Mouse (Mus musculus): ENCODE data around the gene Gm11444. TPM values are rescaled to one million over a fixed set of nuclear protein-coding genes. Genes with fewer than 3 reads are reported as not detected.

Gm11444 gene
- total RNA-seq, 2 experiments from 2014 or later, result not detected

DNA sequence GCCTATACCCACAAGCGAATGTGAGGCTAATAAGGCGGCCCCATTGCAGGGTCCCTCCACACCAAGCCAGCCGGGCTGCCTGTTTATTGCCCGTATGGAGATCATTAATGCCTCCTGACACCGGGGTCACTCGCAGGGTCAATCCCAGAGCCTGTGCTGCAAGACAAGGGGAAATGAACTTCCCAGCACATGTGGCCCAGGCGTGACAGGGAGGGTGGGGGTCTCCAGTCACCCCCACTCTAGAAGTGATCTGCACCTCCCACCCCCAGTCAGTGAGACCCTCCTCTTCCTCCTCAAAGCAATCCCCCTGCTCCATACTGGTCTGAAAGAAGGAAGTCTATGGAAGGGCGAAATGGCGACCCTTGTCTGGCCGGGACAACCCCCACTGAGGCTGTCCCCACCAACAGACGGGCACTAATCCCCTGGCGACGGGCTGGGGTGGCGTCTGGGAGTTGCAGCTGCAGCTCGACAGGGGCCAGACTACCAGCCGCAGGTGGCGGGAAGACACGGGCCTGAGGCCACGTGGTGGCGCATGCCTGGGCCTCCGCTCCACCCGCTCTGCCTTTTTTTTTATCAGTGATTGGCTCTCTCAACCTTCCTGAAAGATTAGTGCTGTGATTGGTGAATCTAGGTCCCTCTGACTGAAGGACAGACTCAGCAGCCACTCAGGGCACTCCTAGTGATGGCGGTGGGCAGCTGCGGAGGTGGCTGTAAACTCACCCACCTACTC is 26.1 kb upstream of the Gm11444 start:
- intact Hi-C loops (cut with DNase I), result no loop called here
- DNase-seq (ENCODE audit: low spot score in 2 of 2), result no peak

DNA sequence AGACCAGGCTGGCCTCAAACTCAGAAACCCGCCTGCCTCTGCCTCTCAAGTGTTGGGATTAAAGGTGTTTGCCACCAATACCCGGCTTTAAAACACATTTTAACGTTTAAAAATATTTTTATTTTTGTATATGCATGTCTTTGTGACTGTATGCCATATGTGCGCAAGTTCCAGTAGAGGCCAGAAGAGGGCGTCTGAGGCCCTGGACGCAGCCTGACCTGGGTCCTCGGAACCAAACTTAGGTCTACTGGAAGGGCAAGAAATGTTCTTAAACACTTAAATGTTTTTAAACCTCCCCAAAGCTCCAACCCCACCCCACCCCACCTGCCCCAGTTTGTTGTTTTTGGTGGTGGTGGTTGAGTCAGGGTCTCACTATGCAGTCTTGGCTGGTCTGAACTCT is 14.2 kb upstream of the Gm11444 start:
- DNase-seq (ENCODE audit: low spot score in 2 of 2), result no peak
- intact Hi-C loops (cut with DNase I), result no loop called here

DNA sequence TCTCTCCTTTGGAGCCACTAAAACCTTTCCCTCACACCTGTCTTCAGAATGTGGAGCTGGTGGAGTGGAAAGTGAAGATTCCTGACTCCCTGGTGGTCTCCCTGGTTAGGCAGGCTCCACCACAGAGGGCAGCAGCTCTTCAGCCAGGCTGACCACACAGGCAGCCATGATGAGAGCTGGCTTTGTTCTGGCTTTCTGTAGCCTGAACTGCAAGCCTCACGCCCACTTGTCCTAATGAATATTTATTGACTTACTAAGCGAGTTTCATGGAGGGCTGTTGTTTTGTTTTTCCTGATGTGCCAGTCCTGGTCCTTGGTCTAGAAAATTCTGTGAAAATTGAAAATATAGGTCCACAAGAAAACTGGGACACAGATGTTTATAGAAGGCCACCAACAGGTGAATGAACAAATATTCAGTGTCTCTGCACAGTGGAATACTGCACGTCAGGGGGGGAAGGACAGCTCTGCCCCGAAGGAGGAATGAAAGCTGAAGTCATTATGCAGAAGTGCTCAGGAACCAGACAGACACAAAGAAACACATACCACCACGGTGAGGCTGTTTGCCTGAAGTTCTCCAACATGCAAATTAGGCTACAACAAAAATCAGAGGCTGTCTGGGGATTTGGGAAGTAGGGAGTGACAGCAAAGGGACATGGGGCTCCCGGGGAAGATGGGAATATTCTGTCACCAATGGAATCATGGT is 8.0 kb upstream of the Gm11444 start:
- intact Hi-C loops (cut with DNase I), result no loop called here
- no peak for DNase-seq (ENCODE audit: low spot score in 2 of 2)

DNA sequence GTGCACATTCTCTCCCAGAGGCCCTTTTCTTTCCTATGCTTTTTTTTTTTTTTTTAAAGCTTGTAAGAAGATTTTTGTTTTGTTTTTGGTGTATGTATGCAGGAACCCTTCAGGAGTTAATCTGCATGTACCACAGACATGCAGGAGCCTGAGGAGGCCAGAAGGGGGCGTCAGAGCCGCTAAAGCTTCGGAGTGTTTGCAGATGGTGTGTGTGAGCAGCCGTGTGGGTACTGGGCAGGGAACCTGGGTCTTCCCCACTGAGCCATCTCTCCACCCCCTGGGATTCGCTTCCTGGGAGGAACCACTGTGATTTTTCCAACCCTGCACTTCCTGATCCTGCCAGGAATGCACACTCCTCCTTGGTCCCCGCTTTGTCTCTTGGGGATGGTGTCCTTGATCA is 625 bp upstream of the Gm11444 start:
- DNase-seq (ENCODE audit: low spot score in 2 of 2), result no peak
- intact Hi-C loops (cut with DNase I), result no loop called here

DNA sequence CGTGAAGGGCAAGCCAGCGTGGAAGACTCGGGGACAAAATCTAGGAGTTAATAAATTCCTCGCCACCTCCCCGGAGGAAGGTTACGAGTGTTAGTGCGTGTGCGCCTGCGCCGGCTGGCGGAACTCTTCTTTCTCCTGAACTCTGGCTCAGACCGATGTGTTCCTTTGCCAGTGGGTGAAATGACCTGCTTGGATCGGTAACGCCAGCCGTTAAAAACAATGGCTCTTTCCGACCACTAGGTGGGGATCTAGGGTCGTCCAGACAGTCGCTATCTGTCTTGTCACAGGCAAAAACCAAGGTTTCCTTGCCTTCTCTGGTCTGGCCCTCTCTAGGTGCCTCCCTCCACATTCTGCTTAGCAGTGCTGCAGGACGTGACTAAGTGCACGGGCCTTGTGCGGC is 1.1 kb downstream of the Gm11444 start:
- intact Hi-C loops (cut with DNase I), result loop anchor here (2.0 kb wide), 1 partner anchor 124 kb away; no protein-coding TSS in a partner anchor
- DNase-seq (ENCODE audit: low spot score in 2 of 2), result peak in 1 of 2 experiments; percentile 75

DNA sequence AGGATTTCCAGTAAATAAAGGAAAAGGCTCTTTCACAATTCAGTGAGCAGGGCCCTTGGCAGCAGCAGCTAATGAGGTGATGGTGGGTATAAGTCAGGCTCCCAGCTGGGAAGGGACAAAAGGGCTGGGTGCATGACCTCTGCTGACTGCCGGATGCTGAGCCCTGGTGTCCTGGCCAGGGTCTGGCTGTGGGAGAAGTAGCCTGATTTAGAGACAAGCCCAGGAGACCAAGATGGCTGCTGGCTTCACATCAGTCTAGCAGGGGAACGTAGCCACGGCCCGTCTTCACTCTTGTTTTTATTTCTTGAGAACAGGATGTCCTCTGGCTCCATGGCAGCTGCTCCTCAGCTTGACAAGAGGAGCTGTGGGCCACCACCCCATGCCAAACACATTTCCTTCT is 3.6 kb downstream of the Gm11444 start:
- intact Hi-C loops (cut with DNase I), result no loop called here
- DNase-seq (ENCODE audit: low spot score in 2 of 2), result no peak

DNA sequence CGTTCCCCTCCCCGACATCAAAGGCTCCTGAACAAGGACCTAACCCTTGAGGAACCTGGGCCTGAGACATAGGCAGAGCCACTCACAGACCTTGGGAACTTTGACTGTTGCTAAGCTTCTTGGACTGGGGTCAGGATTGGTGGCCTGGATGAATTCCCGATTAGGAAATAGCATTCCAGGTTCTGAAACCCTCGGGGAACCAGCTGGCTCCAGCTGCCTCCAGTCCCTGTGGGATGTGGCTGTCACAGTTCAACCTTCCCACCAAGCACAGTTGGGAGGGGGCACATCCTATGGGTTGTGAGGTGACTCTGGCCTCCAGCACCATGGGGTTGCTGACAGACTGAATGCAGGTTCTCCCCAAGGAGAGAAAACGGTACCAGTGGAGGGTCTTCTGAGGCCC is 4.2 kb downstream of the Gm11444 start:
- DNase-seq (ENCODE audit: low spot score in 2 of 2), result no peak
- intact Hi-C loops (cut with DNase I), result loop anchor here (2.0 kb wide), 1 partner anchor 221 kb away; no protein-coding TSS in a partner anchor

DNA sequence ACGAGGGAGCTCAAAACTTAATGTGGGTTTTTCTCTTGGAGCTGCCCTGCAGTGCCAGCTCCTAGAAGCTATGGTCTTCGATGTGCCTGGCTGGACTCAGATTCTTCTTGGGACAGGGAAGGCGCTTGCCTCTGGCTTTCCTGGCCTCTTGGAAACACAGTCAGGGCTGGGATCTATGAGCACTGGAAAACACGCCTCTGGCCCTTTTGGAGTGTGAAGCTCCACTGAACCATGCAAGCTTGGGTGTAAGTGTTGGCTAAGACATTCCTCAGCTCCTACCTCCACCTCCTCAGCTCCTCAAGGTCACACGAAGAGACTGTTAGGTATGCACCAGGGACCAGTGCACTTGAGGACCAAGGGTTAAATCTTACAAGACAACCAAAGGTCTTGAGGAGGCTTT is 5.2 kb downstream of the Gm11444 start:
- no peak for DNase-seq (ENCODE audit: low spot score in 2 of 2)
- intact Hi-C loops (cut with DNase I), result loop anchor here (2.0 to 5.0 kb wide), 5 partner anchors 222 to 463 kb away; no protein-coding TSS in a partner anchor

DNA sequence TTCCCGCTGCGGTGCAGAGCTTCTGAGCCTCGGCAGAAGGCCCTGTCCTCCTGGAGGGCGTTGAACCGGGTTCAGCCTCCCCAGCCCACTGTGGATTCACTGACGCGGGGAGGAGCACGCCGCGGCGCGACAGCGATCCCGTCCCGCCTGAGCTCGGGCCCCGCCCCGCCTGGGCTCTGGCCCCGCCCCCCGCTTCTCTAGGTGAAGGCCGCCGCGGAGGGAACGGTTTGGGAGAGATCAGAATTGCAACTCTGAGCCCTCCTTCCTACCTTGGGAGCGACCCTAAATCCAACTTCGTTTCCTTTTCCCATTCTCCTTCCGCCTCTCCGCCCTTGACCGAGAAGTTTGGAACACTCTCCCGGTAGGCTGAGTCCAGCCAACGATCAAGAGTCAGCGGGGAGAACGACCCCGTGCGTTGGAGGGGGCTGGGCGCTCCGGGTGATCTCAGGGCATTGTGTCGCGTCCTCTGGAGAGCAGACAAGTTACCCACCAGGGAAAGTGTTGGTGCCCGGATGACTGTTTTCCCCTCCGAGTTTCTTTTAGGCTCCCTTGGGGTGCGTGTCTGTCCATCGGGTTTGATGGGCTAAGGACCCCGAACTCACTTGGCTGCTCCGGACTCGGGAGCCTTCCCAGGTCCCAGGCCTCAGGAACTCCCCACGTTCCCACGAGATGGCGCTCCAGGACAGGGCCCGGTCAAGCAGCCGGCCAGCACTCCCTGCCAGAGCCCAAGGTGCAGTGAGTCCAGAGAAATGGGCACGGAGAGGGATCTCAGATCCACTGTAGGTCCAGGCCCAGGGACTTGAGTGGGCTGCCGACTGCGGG is 5.8 kb downstream of the Gm11444 start:
- intact Hi-C loops (cut with DNase I), result loop anchor here (2.0 to 5.0 kb wide), 5 partner anchors 222 to 462 kb away; no protein-coding TSS in a partner anchor
- DNase-seq (ENCODE audit: low spot score in 2 of 2), result peak; percentile 69 to 70

DNA sequence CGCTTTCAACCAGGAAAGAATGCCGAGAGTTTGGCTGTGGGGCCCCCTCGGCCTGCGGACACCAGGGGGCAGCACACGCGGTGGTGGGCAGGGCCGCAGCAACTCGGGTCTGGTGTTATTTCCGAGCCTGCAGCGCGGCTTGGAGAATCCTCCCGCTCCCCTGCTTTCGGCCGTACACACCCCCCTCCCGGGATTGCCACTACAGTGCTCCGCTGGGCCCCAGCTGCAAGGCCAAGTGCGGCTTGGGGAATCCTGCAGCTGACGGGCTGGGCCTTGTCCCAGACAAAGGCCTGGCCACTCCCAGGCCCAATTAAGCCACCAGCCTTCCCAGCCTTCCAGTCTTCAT is 6.8 kb downstream of the Gm11444 start:
- intact Hi-C loops (cut with DNase I), result loop anchor here (5.0 kb wide), 4 partner anchors 326 to 461 kb away; no protein-coding TSS in a partner anchor

DNA sequence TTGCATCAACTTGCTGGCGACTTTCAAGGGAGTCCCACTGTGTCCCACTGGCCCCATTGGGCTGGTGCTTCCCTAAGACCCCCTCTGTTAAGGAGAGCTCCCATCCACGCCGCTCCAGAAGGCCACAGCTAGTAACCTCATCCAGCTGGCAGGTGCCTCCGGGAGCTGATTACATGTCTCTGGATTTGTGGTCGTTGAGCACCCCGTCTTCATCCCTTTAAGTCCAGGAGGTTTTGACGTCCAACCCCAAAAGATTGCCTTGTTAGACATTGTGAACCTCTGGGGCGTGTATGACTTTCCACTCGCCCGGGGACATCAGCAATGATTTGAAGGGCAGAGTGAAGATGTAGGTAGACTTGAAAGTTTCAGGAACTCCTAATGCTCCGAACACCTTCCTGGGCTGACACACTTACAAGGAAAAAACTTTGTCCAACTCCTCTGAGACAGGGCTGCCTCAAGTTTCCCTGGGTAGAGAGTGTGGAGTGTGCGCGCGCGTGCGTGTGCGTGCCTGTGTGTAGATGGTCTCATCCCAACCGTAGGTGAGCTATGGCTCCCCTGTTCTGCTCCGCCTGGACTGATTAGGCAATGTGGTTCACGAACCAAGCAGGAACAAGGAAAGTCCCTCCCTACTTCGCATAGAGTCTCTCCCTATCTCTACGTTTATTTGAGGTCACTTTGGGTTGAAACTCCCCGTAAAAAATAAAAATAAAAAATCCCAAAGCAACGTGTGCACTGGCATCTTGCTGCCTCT is 7.4 kb downstream of the Gm11444 start:
- intact Hi-C loops (cut with DNase I), result loop anchor here (5.0 kb wide), 4 partner anchors 325 to 460 kb away; no protein-coding TSS in a partner anchor
- no peak for DNase-seq (ENCODE audit: low spot score in 2 of 2)

More for the DNA sequence above, 6.8 kb downstream of the Gm11444 start:
- DNase-seq (ENCODE audit: low spot score in 2 of 2), result no peak

DNA sequence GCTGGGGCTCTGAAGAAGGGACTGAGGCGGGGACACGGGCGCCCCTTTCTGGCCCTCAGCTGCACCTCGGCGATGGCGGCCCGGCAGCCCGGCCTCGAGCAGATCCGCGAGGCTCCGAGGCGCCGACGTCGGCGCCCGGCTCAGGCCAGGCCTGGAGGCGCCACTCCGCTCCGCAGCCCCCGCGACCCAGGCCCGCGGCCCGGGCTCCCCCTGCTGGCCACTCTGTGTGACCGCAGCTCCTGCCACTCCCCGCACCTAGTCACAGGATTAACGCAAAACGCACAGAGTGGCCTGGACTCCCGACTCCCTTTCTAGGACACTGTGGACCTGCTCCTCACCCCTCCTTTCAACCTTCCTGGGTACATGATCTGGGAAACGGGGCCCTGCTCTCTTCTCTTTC is 8.2 kb downstream of the Gm11444 start:
- DNase-seq (ENCODE audit: low spot score in 2 of 2), result peak in 1 of 2 experiments; percentile 42
- intact Hi-C loops (cut with DNase I), result loop anchor here (5.0 kb wide), 4 partner anchors 325 to 460 kb away; no protein-coding TSS in a partner anchor

DNA sequence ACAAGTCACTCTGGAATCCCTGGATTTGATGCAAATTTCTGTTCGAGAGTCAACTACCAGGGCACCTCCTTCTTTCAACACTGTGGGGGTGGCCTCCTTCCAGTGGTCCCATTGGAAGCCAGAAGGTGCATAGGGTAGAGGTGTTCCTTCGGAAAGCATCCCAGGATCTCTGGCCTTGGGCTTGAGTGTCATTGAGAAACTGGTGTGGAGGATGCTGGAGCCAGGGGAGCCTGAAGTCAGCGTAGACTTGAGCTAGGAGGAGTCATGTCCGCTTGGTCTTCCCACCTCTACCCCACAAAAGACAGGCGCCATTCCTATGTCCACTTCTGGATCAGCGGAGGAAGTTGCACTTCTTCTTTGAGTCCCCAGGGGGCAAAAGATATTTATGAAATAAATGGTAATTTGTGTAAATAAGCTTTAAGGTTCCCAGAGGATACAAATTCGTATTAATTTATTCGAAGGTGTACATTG is 8.9 kb downstream of the Gm11444 start:
- intact Hi-C loops (cut with DNase I), result loop anchor here (5.0 kb wide), 4 partner anchors 324 to 459 kb away; no protein-coding TSS in a partner anchor
- DNase-seq (ENCODE audit: low spot score in 2 of 2), result no peak

DNA sequence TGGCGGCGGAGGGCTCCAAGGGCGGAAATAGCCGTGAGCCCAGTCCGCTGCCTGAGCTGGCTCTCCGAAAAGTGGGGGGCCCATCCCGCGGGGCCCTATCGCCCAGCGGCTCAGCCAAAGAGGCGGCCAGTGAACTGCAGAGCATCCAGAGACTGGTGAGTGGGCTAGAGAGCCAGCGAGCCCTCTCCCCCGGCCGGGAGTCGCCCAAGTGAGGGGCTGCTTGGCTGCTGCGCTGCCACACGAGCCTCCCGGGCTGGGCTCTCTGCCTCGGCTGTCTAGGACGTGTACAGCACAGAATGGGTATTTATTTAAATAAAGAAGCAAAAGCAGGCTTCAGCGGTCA is 9.4 kb downstream of the Gm11444 start:
- DNase-seq (ENCODE audit: low spot score in 2 of 2), result no peak
- intact Hi-C loops (cut with DNase I), result loop anchor here (5.0 kb wide), 4 partner anchors 323 to 458 kb away; no protein-coding TSS in a partner anchor

DNA sequence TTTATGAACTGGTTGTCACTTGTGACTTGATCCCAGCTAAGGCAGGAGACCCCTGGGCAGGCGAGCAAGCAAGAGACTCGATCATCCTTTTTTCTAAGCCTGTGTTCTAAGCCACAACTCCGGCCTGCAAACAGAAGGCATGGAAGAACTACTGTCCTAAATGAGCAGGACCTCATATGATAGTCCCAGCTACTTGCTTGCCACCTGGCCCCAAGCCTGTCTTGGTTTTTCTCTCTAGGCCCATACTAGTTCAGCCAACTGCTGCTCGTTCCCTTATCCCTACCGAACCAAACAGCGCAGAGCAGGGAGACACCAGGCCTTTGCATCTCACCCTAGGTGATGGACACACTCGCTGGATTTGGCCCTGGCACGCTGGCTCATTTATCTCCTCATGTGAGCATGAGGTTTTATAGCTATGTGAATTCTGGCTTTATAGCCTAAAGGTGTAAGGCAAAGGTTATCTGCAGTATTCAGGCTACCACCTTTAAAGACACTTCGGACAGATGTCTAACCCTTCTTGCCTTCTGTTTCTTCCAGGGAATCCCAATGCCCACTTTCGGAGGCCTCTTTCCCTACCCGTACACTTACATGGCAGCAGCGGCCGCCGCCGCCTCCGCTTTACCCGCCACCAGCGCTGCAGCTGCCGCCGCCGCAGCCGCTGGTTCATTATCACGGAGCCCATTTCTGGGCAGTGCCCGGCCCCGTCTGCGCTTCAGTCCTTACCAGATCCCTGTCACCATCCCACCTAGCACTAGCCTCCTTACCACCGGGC is 9.9 kb downstream of the Gm11444 start:
- intact Hi-C loops (cut with DNase I), result loop anchor here (5.0 kb wide), 4 partner anchors 323 to 458 kb away; no protein-coding TSS in a partner anchor

DNA sequence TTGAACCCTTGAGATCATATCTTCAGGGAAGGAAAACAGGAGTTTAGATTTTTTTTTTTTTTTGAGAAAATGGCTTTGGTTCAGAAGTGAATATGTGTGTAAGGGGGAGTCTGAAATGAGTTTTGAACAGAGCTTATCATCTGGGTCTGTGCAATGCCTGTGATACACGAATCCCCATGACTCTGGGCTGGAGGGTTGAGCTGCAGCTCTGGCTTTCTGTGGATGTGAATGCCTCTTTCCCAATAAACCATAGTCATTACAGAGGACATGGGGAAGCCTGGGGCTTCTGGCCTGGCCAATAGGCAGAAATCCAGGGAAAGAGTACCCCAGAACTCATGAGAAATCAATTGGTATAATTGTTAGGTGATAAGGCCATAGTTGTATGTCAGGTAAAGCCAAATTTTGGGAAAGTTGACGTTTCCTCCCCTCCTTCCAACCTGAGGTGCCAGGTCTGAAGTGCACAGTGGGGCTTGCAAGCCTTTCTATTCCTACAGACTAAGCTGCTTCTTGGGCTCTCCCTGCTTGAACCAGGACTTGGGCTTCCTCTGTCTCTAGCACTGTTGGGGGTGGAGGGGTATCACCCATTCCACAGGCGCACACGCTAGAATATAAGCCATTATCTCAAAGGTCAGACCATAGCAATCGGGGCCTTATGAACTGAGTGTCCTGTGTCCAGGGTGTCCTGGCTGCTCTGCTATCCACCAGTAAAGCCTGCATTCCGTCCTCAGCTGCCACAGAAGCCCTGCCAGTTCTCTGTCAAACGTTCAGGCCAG is 10.7 kb downstream of the Gm11444 start:
- intact Hi-C loops (cut with DNase I), result loop anchor here (5.0 kb wide), 5 partner anchors 322 to 1322 kb away; no protein-coding TSS in a partner anchor
- no peak for DNase-seq (ENCODE audit: low spot score in 2 of 2)

More for the DNA sequence above, 9.9 kb downstream of the Gm11444 start:
- DNase-seq (ENCODE audit: low spot score in 2 of 2), result no peak
